Mouse (Mus musculus) forebrain, postnatal 0 days (tissue): ENCODE measurements around the gene Grhl3. TPM values are rescaled to one million over a fixed set of nuclear protein-coding genes. Genes with fewer than 3 reads are reported as not detected.

ENCODE experiments used
- ATAC-seq: fragments of 200-750 bp; cut with Nextera tagmentation; 2 replicates; pipeline ENCODE4 v1.8.0; 2017; ENCODE audit warnings: mild to moderate bottlenecking, moderate library complexity
- DNase-seq: peaks from one replicate; pipeline ENCODE4 v3.0.0-alpha.2; 2015
- H3K27ac ChIP-seq: fragments of 300-500 bp; sonication (generic); 2 replicates; pipeline ENCODE4 v1.5.1; 2014; ENCODE audit warnings: low read depth, mild to moderate bottlenecking, antibody characterized with exemption, low read length, moderate library complexity, mixed read lengths
- H3K27me3 ChIP-seq: fragments of 300-500 bp; sonication (generic); 2 replicates; pipeline ENCODE4 v1.6.1; 2014; ENCODE audit warnings: mild to moderate bottlenecking, low read length, mixed read lengths; ENCODE audit not compliant: insufficient read depth
- H3K36me3 ChIP-seq: fragments of 300-500 bp; sonication (generic); 2 replicates; pipeline ENCODE4 v1.6.1; 2014; ENCODE audit warnings: mild to moderate bottlenecking, moderate library complexity; ENCODE audit not compliant: insufficient read depth
- H3K4me1 ChIP-seq: fragments of 300-500 bp; sonication (generic); 2 replicates; pipeline ENCODE4 v1.6.1; 2014; ENCODE audit warnings: antibody characterized with exemption; ENCODE audit not compliant: insufficient read depth
- H3K4me2 ChIP-seq: fragments of 300-500 bp; sonication (generic); 2 replicates; pipeline ENCODE4 v1.6.1; 2014; ENCODE audit warnings: low read depth, mild to moderate bottlenecking, moderate library complexity
- H3K4me3 ChIP-seq: fragments of 300-500 bp; sonication (generic); 2 replicates; pipeline ENCODE4 v1.5.1; 2014; ENCODE audit warnings: low read depth, low read length, mixed read lengths
- H3K9ac ChIP-seq: fragments of 300-500 bp; sonication (generic); 2 replicates; pipeline ENCODE4 v1.6.1; 2014; ENCODE audit warnings: mild to moderate bottlenecking
- H3K9me3 ChIP-seq: fragments of 300-500 bp; sonication (generic); 2 replicates; pipeline ENCODE4 v1.6.1; 2016; ENCODE audit warnings: low read length
- CTCF ChIP-seq: sonication (generic); IDR thresholded peaks from 2 replicates; pipeline ENCODE4 v1.5.1; 2016; ENCODE audit warnings: antibody characterized with exemption, control low read depth, low read depth
- WGBS: fragments of 180-500 bp; shearing (Covaris S2); extraction: QIAGEN DNeasy Blood & Tissue Kit; methylation state at CpG from one replicate; pipeline ENCODE4 v1.1.7; 2014; 5-methylcytosine and 5-hydroxymethylcytosine counted together
- polyA plus RNA-seq: library from polyadenylated mRNA; unstranded; fragments of >200 nt; fragmentation: Nextera tagmentation; extraction: Ambion mirVana; gene quantifications from 2 replicates; pipeline ENCODE4 v1.2.1, GENCODE M21; 2015
- total RNA-seq: library from RNA; depleted of rRNA; stranded (reverse); fragments of >200 nt; gene quantifications from 2 replicates; pipeline ENCODE4 v1.2.3, GENCODE M21; 2014

Grhl3 gene
- total and polyA plus RNA-seq, 2 experiments from 2014 or later, result 0.76 to 1.5 TPM

DNA sequence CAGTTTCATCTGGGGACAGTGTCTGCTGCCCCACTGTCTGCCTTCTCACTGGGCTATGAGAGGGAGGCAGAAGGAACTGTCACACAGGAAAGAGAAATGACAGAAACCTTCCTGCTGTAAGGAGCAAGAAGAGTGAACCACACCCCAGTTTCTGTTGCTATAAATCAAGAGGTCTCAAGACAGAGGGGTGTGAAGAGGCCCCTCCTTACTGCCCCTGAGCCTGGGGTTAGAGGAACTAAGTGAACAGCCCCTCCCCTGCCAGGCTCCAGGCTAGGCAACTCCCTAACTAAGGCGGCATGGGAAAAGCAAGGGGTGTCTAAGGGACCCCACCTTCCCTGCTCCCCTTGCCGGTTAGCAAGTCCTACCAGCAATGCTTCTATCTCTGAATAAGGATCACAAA lies 9.6 kb downstream of the Grhl3 start:
- Histone ChIP-seq H3K36me3 (no peaks in the 10 kb centered on the region), H3K4me3 (no peak overlapping the region), H3K27me3 (no peaks in the 10 kb centered on the region; the same call in 1 of the 2 replicates), H3K4me1 (no peaks in the 10 kb centered on the region), H3K9ac (no peak overlapping the region), H3K9me3 (no peaks in the 10 kb centered on the region), H3K27ac (no peak overlapping the region), H3K4me2 (no peak overlapping the region)
- WGBS, result 60% methylated on average over 2 of the region's 2 CpGs
- DNase-seq, result no peak
- TF ChIP-seq CTCF, result no peak
- ATAC-seq, result no peak

GRCm38 (mm10) chr4:135549323-135549722 lies 24.1 kb downstream of the Grhl3 start:
- Histone ChIP-seq H3K4me2 (no peak overlapping the region), H3K27ac (no peak overlapping the region), H3K9ac (no peak overlapping the region), H3K4me1 (no peaks in the 10 kb centered on the region), H3K9me3 (no peaks in the 10 kb centered on the region), H3K36me3 (no peaks in the 10 kb centered on the region), H3K27me3 (no peaks in the 10 kb centered on the region), H3K4me3 (no peak overlapping the region)
- WGBS, result 72% methylated on average over 6 of the region's 6 CpGs
- TF ChIP-seq CTCF, result no peak
- DNase-seq (no peak), ATAC-seq (no peak)

DNA sequence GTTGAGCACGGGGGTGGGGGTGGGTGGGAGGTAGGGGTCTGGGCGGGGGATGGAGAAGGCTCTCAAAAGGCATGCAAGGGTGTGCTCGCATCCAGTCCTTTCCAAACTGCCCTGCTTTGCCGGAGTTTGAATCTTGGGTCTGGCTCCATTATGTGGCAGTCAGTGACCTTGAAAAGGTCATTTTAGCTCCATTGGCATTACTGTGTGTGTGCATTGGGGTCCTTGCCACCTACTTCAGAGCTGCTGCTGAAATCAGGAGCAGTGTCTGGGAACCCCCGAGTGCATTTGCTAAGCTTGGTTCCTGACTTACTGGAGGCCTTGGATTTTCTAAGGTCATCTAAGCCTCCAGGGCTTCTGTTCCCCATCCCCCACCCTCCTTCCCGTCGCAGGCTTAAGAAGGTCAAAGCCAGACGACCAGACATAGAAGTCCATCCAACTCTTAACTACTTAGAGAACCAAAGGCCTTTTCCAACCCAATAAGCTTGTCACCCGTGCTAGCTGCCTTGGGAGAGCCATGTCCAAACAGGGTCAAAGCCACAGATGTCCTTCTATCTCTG lies 24.8 kb downstream of the Grhl3 start:
- H3K27me3 ChIP-seq, result no peaks in the 10 kb centered on the region
- ATAC-seq (no peak), DNase-seq (no peak)
- H3K36me3 ChIP-seq, result no peaks in the 10 kb centered on the region
- no peak overlapping the region for H3K9ac ChIP-seq
- WGBS, result 42% methylated on average over 9 of the region's 9 CpGs
- TF ChIP-seq CTCF, result no peak
- H3K4me1 ChIP-seq, result no peaks in the 10 kb centered on the region
- no peak overlapping the region for H3K4me3 ChIP-seq
- H3K4me2 ChIP-seq, result no peak overlapping the region
- no peaks in the 10 kb centered on the region for H3K9me3 ChIP-seq
- no peak overlapping the region for H3K27ac ChIP-seq

- ATAC-seq, result no peak
- 22% methylated on average over 7 of the region's 7 CpGs for WGBS
Observed at GRCm38 (mm10) chr4:135548108-135548507, 25.3 kb downstream of the Grhl3 start.

GRCm38 (mm10) chr4:135547551-135547950 lies 25.9 kb downstream of the Grhl3 start:
- H3K9me3 ChIP-seq, result no peaks in the 10 kb centered on the region
- 32% methylated on average over 14 of the region's 14 CpGs for WGBS
- DNase-seq, result no peak
- ATAC-seq, result no peak
- no peaks in the 10 kb centered on the region for H3K4me1 ChIP-seq
- H3K27ac ChIP-seq, result no peak overlapping the region
- TF ChIP-seq CTCF, result no peak
- no peaks in the 10 kb centered on the region for H3K36me3 ChIP-seq
- no peak overlapping the region for H3K4me2 ChIP-seq
- no peak overlapping the region for H3K9ac ChIP-seq
- no peak overlapping the region for H3K4me3 ChIP-seq
- H3K27me3 ChIP-seq, result no peaks in the 10 kb centered on the region

More at GRCm38 (mm10) chr4:135548108-135548507, 25.3 kb downstream of the Grhl3 start:
- no peak overlapping the region for H3K4me2 ChIP-seq
- no peaks in the 10 kb centered on the region for H3K9me3 ChIP-seq
- H3K9ac ChIP-seq, result no peak overlapping the region
- H3K4me3 ChIP-seq, result no peak overlapping the region
- H3K27ac ChIP-seq, result no peak overlapping the region
- no peaks in the 10 kb centered on the region for H3K4me1 ChIP-seq
- DNase-seq, result no peak
- no peaks in the 10 kb centered on the region for H3K36me3 ChIP-seq
- no peak for TF ChIP-seq CTCF
- H3K27me3 ChIP-seq, result no peaks in the 10 kb centered on the region

GRCm38 (mm10) chr4:135546793-135547192 lies 26.6 kb downstream of the Grhl3 start:
- Histone ChIP-seq H3K27me3 (no peaks in the 10 kb centered on the region), H3K4me3 (no peak overlapping the region), H3K9ac (no peak overlapping the region), H3K9me3 (no peaks in the 10 kb centered on the region), H3K36me3 (no peaks in the 10 kb centered on the region), H3K4me2 (no peak overlapping the region), H3K4me1 (no peaks in the 10 kb centered on the region), H3K27ac (no peak overlapping the region)
- ATAC-seq, result no peak
- no peak for TF ChIP-seq CTCF
- 69% methylated on average over 4 of the region's 4 CpGs for WGBS
- DNase-seq, result no peak

GRCm38 (mm10) chr4:135546008-135546407 lies 27.4 kb downstream of the Grhl3 start:
- WGBS, result 87% methylated on average over 7 of the region's 7 CpGs
- H3K27ac ChIP-seq, result no peak overlapping the region
- no peak overlapping the region for H3K9ac ChIP-seq
- no peak overlapping the region for H3K4me3 ChIP-seq
- H3K9me3 ChIP-seq, result no peaks in the 10 kb centered on the region
- TF ChIP-seq CTCF, result no peak
- ATAC-seq (no peak), DNase-seq (no peak)
- no peaks in the 10 kb centered on the region for H3K36me3 ChIP-seq
- no peak overlapping the region for H3K4me2 ChIP-seq
- H3K27me3 ChIP-seq, result no peaks in the 10 kb centered on the region
- no peaks in the 10 kb centered on the region for H3K4me1 ChIP-seq
